Mouse (Mus musculus) midbrain, embryonic 14.5 days (tissue): ENCODE data around the gene Rmnd5a. TPM values are rescaled to one million over a fixed set of nuclear protein-coding genes. Genes with fewer than 3 reads are reported as not detected.

ENCODE experiments used
- ATAC-seq: fragments of 200-750 bp; cut with Nextera tagmentation; 2 replicates; pipeline ENCODE4 v1.8.0; 2017; ENCODE audit warnings: moderate number of reproducible peaks, moderate library complexity; ENCODE audit not compliant: low FRiP score, low TSS enrichment
- DNase-seq: peaks from one replicate; pipeline ENCODE4 v3.0.0-alpha.2; 2015
- H3K27ac ChIP-seq: fragments of 300-500 bp; sonication (generic); replicated peaks from 2 replicates; pipeline ENCODE4 v1.5.1; 2014; ENCODE audit warnings: mild to moderate bottlenecking, low read depth, low read length, moderate library complexity
- H3K27me3 ChIP-seq: fragments of 300-500 bp; sonication (generic); 2 replicates; pipeline ENCODE4 v1.6.1; 2014; ENCODE audit warnings: low read length, control low read depth, mixed read lengths; ENCODE audit not compliant: control insufficient read depth, insufficient read depth
- H3K36me3 ChIP-seq: fragments of 300-500 bp; sonication (generic); 2 replicates; pipeline ENCODE4 v1.6.1; 2014; ENCODE audit warnings: low read length, control low read depth; ENCODE audit not compliant: control insufficient read depth, insufficient read depth
- H3K4me1 ChIP-seq: fragments of 300-500 bp; sonication (generic); 2 replicates; pipeline ENCODE4 v1.6.1; 2014; ENCODE audit warnings: mild to moderate bottlenecking, antibody characterized with exemption, low read length, control low read depth; ENCODE audit not compliant: control insufficient read depth, insufficient read depth
- H3K4me2 ChIP-seq: fragments of 300-500 bp; sonication (generic); 2 replicates; pipeline ENCODE4 v1.6.1; 2014; ENCODE audit warnings: mild to moderate bottlenecking, low read length, moderate library complexity
- H3K4me3 ChIP-seq: fragments of 300-500 bp; sonication (generic); replicated peaks from 2 replicates; pipeline ENCODE4 v1.5.1; 2014; ENCODE audit warnings: low read depth, low read length
- H3K9ac ChIP-seq: fragments of 300-500 bp; sonication (generic); replicated peaks from 2 replicates; pipeline ENCODE4 v1.6.1; 2014; ENCODE audit warnings: mild to moderate bottlenecking, low read length, moderate library complexity
- H3K9me3 ChIP-seq: fragments of 300-500 bp; sonication (generic); 2 replicates; pipeline ENCODE4 v1.6.1; 2016; ENCODE audit warnings: low read length, control low read depth, mixed read lengths; ENCODE audit not compliant: control insufficient read depth
- WGBS: fragments of 180-500 bp; shearing (Covaris S2); extraction: QIAGEN DNeasy Blood & Tissue Kit; methylation state at CpG from one replicate; pipeline ENCODE4 v1.1.7; 2014; 5-methylcytosine and 5-hydroxymethylcytosine counted together
- polyA plus RNA-seq: library from polyadenylated mRNA; unstranded; fragments of >200 nt; fragmentation: Nextera tagmentation; extraction: Ambion mirVana; gene quantifications from 2 replicates; pipeline ENCODE4 v1.2.1, GENCODE M21; 2014

The Rmnd5a gene
- polyA plus RNA-seq, 1 experiment from 2014 or later = 5.5 TPM

- Histone ChIP-seq H3K9ac (no peak overlapping the region), H3K9me3 (no peaks in the 10 kb centered on the region), H3K4me3 (no peak overlapping the region), H3K27me3 (no peaks in the 10 kb centered on the region), H3K36me3 (0 out of 2 replicates have a peak, but pooled peaks cover 15% of the 10 kb centered on the region), H3K4me2 (no peak overlapping the region), H3K4me1 (no peaks in the 10 kb centered on the region), H3K27ac (no peak overlapping the region)
- 87% methylated on average over 3 of the region's 3 CpGs for WGBS
- DNase-seq (no peak), ATAC-seq (no peak)
Measured at GRCm38 (mm10) chr6:71415446-71415845, 25.0 kb downstream of the Rmnd5a start.

GRCm38 (mm10) chr6:71414624-71415023, 25.8 kb downstream of the Rmnd5a start:
- no peak for ATAC-seq
- H3K9me3 ChIP-seq = no peaks in the 10 kb centered on the region
- no peak overlapping the region for H3K9ac ChIP-seq
- no peak overlapping the region for H3K4me3 ChIP-seq
- WGBS = 88% methylated on average over 4 of the region's 4 CpGs
- H3K27ac ChIP-seq = no peak overlapping the region
- H3K27me3 ChIP-seq = no peaks in the 10 kb centered on the region
- no peak overlapping the region for H3K4me2 ChIP-seq
- no peak for DNase-seq
- H3K36me3 ChIP-seq = peaks cover 15% of the 10 kb centered on the region; the same call in 1 of the 2 replicates
- H3K4me1 ChIP-seq = no peaks in the 10 kb centered on the region

GRCm38 (mm10) chr6:71398829-71399609, 41.4 kb downstream of the Rmnd5a start:
- DNase-seq (peak; percentile 84), ATAC-seq (no peak)
- Histone ChIP-seq H3K4me3 (no peak overlapping the region), H3K9ac (no peak overlapping the region), H3K9me3 (no peaks in the 10 kb centered on the region), H3K27me3 (no peaks in the 10 kb centered on the region), H3K36me3 (peaks cover 27% of the 10 kb centered on the region), H3K4me2 (no peak overlapping the region), H3K27ac (no peak overlapping the region), H3K4me1 (no peaks in the 10 kb centered on the region)
- WGBS = 87% methylated on average over 4 of the region's 4 CpGs

GRCm38 (mm10) chr6:71396761-71397160, 43.7 kb downstream of the Rmnd5a start:
- ATAC-seq (no peak), DNase-seq (no peak)
- no peaks in the 10 kb centered on the region for H3K4me1 ChIP-seq
- peaks cover 35% of the 10 kb centered on the region for H3K36me3 ChIP-seq
- H3K27ac ChIP-seq = no peak overlapping the region
- no peaks in the 10 kb centered on the region for H3K9me3 ChIP-seq
- 93% methylated on average over 6 of the region's 6 CpGs for WGBS
- H3K27me3 ChIP-seq = no peaks in the 10 kb centered on the region
- no peak overlapping the region for H3K9ac ChIP-seq
- H3K4me2 ChIP-seq = no peak overlapping the region
- no peak overlapping the region for H3K4me3 ChIP-seq

- no peak overlapping the region for H3K4me2 ChIP-seq
- H3K4me3 ChIP-seq = no peak overlapping the region
- no peak for DNase-seq
- H3K9me3 ChIP-seq = no peaks in the 10 kb centered on the region
- no peaks in the 10 kb centered on the region for H3K27me3 ChIP-seq
- whole genome bisulfite sequencing = 100% methylated on average over 1 of the region's 1 CpGs
- ATAC-seq = no peak
- no peaks in the 10 kb centered on the region for H3K4me1 ChIP-seq
- H3K27ac ChIP-seq = no peak overlapping the region
- H3K36me3 ChIP-seq = peaks cover 42% of the 10 kb centered on the region
- no peak overlapping the region for H3K9ac ChIP-seq
Measured at GRCm38 (mm10) chr6:71396016-71396415, 44.4 kb downstream of the Rmnd5a start.

- Histone ChIP-seq H3K9ac (no peak overlapping the region), H3K36me3 (peaks cover 37% of the 10 kb centered on the region), H3K9me3 (no peaks in the 10 kb centered on the region), H3K4me3 (no peak overlapping the region), H3K27me3 (no peaks in the 10 kb centered on the region), H3K4me1 (no peaks in the 10 kb centered on the region), H3K4me2 (no peak overlapping the region), H3K27ac (no peak overlapping the region)
- WGBS = 94% methylated on average over 2 of the region's 2 CpGs
- no peak for ATAC-seq
- DNase-seq = no peak
Measured at GRCm38 (mm10) chr6:71390496-71390895, 49.9 kb downstream of the Rmnd5a start.

- no peak for DNase-seq
- Histone ChIP-seq H3K27ac (no peak overlapping the region), H3K9ac (no peak overlapping the region), H3K4me1 (no peaks in the 10 kb centered on the region), H3K4me3 (no peak overlapping the region), H3K36me3 (no peaks in the 10 kb centered on the region), H3K4me2 (no peak overlapping the region), H3K27me3 (no peaks in the 10 kb centered on the region), H3K9me3 (no peaks in the 10 kb centered on the region)
- WGBS = 95% methylated on average over 5 of the region's 5 CpGs
- no peak for ATAC-seq
Measured at GRCm38 (mm10) chr6:71381654-71382053, 58.8 kb downstream of the Rmnd5a start.

- DNase-seq = no peak
- WGBS = 98% methylated on average over 13 of the region's 13 CpGs
Measured at GRCm38 (mm10) chr6:71376711-71377110, 63.7 kb downstream of the Rmnd5a start.

GRCm38 (mm10) chr6:71374921-71375320, 65.5 kb downstream of the Rmnd5a start:
- DNase-seq (no peak), ATAC-seq (no peak)
- Histone ChIP-seq H3K4me3 (no peak overlapping the region), H3K36me3 (no peaks in the 10 kb centered on the region), H3K9me3 (no peaks in the 10 kb centered on the region), H3K27me3 (no peaks in the 10 kb centered on the region), H3K9ac (no peak overlapping the region), H3K4me1 (no peaks in the 10 kb centered on the region), H3K27ac (no peak overlapping the region), H3K4me2 (no peak overlapping the region)
- 86% methylated on average over 2 of the region's 2 CpGs for WGBS

More at GRCm38 (mm10) chr6:71376711-71377110, 63.7 kb downstream of the Rmnd5a start:
- Histone ChIP-seq H3K4me3 (no peak overlapping the region), H3K9me3 (no peaks in the 10 kb centered on the region), H3K36me3 (no peaks in the 10 kb centered on the region), H3K27me3 (no peaks in the 10 kb centered on the region), H3K9ac (no peak overlapping the region), H3K4me1 (no peaks in the 10 kb centered on the region), H3K27ac (no peak overlapping the region), H3K4me2 (no peak overlapping the region)
- ATAC-seq = no peak
